Mouse (Mus musculus) kidney, adult 2 months (tissue): ENCODE measurements at regions not wholly inside any gene's neighbourhood (a gene's known extent, or its start where the extent isn't known, plus 50 kb on each side); places are given as distances from the start of the nearest gene placed in this dataset.

ENCODE experiments used
- CTCF ChIP-seq: fragments of 200-500 bp; conservative IDR thresholded peaks from 2 replicates; pipeline ENCODE4 v1.5.1; 2011; ENCODE audit warnings: low read depth, mild to moderate bottlenecking, control low read depth, low read length, moderate library complexity, mixed read lengths; ENCODE audit not compliant: insufficient read depth, insufficient read length
- POLR2A ChIP-seq: fragments of 200-500 bp; IDR thresholded peaks from one replicate; pipeline ENCODE4 v1.6.1; 2011; ENCODE audit warnings: low read depth, low read length, control low read depth

- no peak for TF ChIP-seq POLR2A
- TF ChIP-seq CTCF = no peak
Measured at GRCm38 (mm10) chr11:22629581-22629980, 117.7 kb downstream of the Tmem17 start.
